Mouse (Mus musculus) gastrocnemius, postnatal 4 days (tissue): Measurements from ENCODE around the gene Sumo2. TPM values are rescaled to one million over a fixed set of nuclear protein-coding genes. Genes with fewer than 3 reads are reported as not detected.
"Not testable (repeated sequence)": the region's sequence is repeated elsewhere in the genome, so short reads cannot be mapped to it uniquely, and the experiment has no call there.

Experiments used
- DNase-seq, 2 experiments: peaks; one replicate each; pipeline ENCODE4 v3.0.0; 2021 to 2022; ENCODE audit warnings: low spot score in 2 of 2, mixed read lengths in 2 of 2
- total RNA-seq, 2 experiments: library from RNA; stranded (reverse); gene quantifications; 2 replicates each; pipeline ENCODE4 v1.2.3; 2021

The Sumo2 gene
- total RNA-seq, 2 experiments from 2014 or later: 230 to 244 TPM

DNA sequence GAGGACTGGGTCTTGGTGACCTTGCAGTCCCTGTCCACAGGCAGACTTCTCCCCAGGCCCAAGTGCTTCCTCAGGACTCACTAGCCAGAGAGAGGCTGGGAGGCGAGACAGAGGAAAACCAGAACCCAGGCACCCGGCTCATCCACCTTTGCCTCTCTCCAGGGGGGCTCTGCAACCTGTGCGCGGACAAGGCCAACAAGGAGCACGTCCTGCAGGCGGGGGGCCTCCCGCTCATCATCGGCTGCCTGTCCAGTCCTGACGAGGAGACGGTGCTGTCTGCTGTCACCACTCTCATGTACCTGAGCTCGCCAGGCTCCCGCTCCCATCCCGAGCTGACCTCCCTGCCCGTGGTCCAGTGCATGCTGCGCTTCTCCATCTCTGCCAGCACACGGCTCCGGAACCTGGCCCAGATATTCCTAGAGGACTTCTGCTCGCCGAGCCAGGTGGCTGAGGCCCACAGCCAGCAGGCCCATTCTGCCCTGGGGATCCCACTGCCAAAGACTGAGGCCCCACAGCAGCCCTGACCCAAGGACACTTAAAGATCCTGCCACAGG lies 47.4 kb downstream of the Sumo2 start:
- DNase-seq: no peak

GRCm38 (mm10) chr11:115485155-115485554 lies 50.9 kb downstream of the Sumo2 start:
- no peak for DNase-seq

DNA sequence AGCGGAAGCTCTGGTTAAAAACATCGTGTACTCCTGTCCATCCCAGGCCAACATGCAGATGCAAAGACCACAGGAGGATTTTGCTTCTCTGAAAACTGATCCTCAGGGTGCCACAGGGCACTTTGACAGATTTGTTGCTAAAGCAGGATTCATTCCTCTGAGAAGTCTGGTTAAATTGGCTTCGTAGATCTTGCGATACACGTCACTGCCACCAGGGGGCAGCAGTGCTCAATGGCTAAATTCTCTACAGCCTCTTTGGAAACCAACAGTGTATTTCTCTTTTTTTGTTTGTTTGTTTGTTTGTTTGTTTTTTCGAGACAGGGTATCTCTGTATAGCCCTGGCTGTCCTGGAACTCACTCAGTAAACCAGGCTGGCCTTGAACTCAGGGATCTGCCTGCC lies 52.4 kb downstream of the Sumo2 start:
- peak; percentile 58 to 67 for DNase-seq

GRCm38 (mm10) chr11:115483278-115483677 lies 52.8 kb downstream of the Sumo2 start:
- DNase-seq: no peak

DNA sequence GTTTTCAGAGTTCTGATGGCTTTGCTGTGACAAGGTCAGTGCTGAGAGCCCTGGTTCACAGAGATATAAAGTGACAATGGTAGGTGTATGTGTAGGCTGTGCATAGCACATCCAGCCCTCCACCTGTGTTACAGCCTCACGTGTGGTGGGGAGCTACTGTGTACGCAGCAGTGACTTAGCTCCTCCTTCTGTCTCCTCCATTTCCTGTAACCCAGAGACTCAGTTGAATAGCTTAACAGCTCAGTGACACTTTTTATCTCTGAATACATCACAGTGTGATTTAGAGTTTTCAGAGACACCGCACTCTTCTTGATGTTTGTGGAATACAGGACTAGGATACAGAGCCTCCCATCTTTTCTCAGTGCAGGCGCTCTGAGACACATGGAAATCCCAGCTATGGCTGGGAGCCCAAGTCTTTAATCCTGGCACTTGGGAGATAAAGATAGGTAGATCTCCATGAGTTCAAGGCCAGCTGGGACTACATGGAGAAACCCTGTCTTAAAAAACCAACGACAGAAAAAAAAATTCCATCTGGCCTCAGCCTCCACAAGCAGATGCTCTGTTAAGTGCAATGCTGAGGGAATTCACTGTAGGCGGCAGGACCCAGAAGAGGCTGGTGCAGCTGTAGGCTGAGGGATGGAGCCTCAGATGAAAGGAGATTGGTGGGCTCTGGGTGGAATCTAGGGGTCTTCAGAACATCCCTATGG lies 54.4 kb downstream of the Sumo2 start:
- no peak for DNase-seq

DNA sequence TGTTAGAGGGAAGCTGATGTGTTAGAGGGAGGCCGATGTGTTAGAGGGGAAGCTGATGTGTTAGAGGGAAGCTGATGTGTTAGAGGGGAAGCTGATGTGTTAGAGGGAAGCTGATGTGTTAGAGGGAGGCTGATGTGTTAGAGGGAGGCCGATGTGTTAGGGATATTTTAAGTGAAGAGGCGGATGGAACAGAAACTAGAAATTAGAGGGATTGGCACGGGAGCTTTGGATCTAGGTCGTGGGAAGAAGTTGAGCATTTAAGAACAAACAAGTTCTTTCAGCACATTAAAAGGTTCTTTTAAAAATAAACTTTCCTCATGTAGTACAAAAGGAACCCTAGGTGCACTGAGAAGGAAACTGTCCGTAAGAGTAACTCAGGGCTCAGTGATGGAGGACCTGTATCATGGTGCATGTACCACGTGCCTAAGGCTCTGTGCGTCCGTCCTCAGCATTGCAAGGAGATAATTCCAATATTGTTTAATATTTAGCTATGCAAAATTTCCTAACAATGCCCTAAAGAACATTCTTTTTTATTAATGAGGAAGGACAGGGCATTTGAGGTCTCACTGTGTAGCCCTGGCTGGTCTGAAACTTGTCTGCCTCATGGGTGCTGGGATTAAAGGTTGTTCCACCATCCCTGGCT lies 57.7 kb downstream of the Sumo2 start:
- DNase-seq: no peak

GRCm38 (mm10) chr11:115477388-115477787 lies 58.7 kb downstream of the Sumo2 start:
- not testable (repeated sequence) for DNase-seq

GRCm38 (mm10) chr11:115476630-115477029 lies 59.4 kb downstream of the Sumo2 start:
- DNase-seq: not testable (repeated sequence)

GRCm38 (mm10) chr11:115475758-115476237 lies 60.3 kb downstream of the Sumo2 start:
- DNase-seq: no peak

DNA sequence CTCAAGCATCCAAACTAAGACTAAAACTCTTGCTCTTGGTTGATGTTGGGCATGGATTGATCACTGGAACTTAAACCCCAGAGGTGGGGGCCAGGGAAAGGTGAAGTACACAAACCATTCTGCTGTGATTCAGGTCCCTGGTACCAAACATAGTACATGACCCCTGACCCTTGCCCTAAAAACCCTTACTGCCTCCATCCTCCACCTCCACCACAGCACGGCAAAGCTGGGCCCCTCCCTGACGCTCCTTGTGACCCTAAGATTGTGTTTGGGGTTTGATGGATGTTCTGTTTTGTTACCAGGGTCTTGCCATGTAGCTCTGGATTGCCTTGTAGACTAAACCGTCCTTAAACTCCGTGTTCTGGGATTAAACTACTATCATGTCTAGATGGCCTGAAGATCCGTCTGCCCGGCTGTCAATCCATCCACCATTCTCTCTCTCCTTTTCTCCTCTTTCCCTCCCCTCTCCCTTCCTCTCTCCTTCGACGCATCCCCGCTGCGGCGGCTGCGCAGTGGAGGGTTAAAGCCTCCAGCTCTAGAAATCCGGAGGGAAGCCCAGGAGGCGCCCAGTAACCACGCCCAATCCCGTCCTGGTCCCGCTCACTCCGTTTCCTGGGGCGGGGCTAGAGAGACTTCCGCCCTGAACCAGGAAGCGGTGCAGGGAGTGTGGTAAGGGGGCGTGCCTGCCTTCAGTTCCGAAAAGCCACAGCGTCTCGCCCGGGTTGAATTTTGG lies 60.9 kb downstream of the Sumo2 start, which contains the start of gene Armc7:
Armc7 (plus strand) TSS at position 643 of the 733 bp plus-strand sequence.
- peak; percentile 90 to 93 for DNase-seq

DNA sequence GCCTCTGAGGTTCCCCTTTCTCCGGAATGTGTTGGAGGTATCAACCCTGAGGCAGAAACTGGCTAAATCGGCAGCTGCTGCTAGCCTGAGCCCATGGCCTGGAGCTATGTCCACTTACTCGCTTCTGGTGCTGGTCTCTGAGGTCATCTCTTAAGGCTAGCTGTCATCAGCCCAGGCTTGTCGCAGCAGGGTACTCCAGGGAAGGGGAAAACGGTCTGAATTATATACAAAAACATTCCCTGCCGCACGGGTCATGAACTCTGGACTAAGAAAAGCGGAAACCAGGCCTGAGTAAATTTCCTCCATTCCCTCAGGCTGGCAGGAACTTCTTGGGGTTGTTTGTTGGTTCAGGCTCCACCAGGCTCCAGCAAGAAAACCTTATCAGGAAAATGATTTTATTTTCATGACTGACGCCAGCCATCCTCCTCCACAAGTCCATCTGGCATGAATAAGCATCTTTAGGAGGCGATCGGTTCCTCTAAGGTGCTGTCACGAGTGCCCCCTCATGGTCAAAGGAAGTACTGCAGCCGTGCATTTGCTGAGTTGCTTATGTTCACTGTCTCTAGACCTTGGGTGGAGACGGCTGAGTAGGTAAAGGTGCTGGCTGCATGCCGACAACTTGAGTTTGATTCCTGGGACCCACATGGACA lies 62.3 kb downstream of the Sumo2 start:
- DNase-seq: peak; percentile 77 to 87

Other genes with a start within 250 kb of the Sumo2 start
- gene Fads6, start 238.6 kb downstream of the Sumo2 start, total RNA-seq: under 1 TPM; 0.34 to 0.37 TPM
- not detected for gene Otop2, start 229.1 kb downstream of the Sumo2 start, total RNA-seq
- not detected for gene Ush1g, start 214.2 kb downstream of the Sumo2 start, total RNA-seq
- gene Otop3, start 201.5 kb downstream of the Sumo2 start, total RNA-seq: not detected
- 1 to 10 TPM; 7.2 to 9.0 TPM for gene Hid1, start 168.5 kb downstream of the Sumo2 start, total RNA-seq
- 10 to 100 TPM; 19.4 to 22.2 TPM for gene Cdr2l, start 154.4 kb downstream of the Sumo2 start, total RNA-seq
- gene Mrpl58, start 132.5 kb downstream of the Sumo2 start, total RNA-seq: 10 to 100 TPM; 89.6 to 94.0 TPM
- gene Atp5h, start 116.3 kb downstream of the Sumo2 start, total RNA-seq: 100 to 1,000 TPM; 763 to 790 TPM
- 10 to 100 TPM; 21.4 to 21.6 TPM for gene Kctd2, start 116.1 kb downstream of the Sumo2 start, total RNA-seq
- gene Trim80, start 95.7 kb downstream of the Sumo2 start, total RNA-seq: not detected
- gene Slc16a5, start 73.8 kb downstream of the Sumo2 start, total RNA-seq: not detected
- gene Armc7, start 60.6 kb downstream of the Sumo2 start, total RNA-seq: 1 to 10 TPM; 2.1 to 3.4 TPM
- 10 to 100 TPM; 20.1 to 23.0 TPM for gene Nt5c, start 44.4 kb downstream of the Sumo2 start, total RNA-seq
- gene Jpt1, start 21.9 kb downstream of the Sumo2 start, total RNA-seq: 100 to 1,000 TPM; 251 to 285 TPM
- 10 to 100 TPM; 43.4 to 45.2 TPM for gene Nup85, start 28.2 kb upstream of the Sumo2 start, total RNA-seq
- 10 to 100 TPM; 70.9 to 73.2 TPM for gene Mrps7, start 67.6 kb upstream of the Sumo2 start, total RNA-seq
- 10 to 100 TPM; 15.9 to 21.8 TPM for gene Gga3, start 67.8 kb upstream of the Sumo2 start, total RNA-seq
- gene Mif4gd, start 76.7 kb upstream of the Sumo2 start, total RNA-seq: 10 to 100 TPM; 29.7 to 31.9 TPM
- gene Slc25a19, start 92.0 kb upstream of the Sumo2 start, total RNA-seq: 10 to 100 TPM; 24.0 to 27.4 TPM
- 100 to 1,000 TPM; 106 to 116 TPM for gene Grb2, start 172.3 kb upstream of the Sumo2 start, total RNA-seq
- gene Tmem94, start 229.2 kb upstream of the Sumo2 start, total RNA-seq: 10 to 100 TPM; 51.9 to 57.3 TPM